Mouse (Mus musculus) megakaryocyte-erythroid progenitor cell, adult 5-6 weeks (primary cell): ENCODE results near the gene Gsg1. TPM values are rescaled to one million over a fixed set of nuclear protein-coding genes. Genes with fewer than 3 reads are reported as not detected.

ENCODE experiments used
- ATAC-seq: replicated peaks from 2 replicates; pipeline ENCODE4 v1.8.0; 2016; ENCODE audit warnings: mild to moderate bottlenecking, inconsistent platforms; ENCODE audit not compliant: severe bottlenecking, poor library complexity, low FRiP score, low TSS enrichment
- total RNA-seq, 2 experiments: library from RNA; stranded (forward) in 1 of 2; stranded (reverse) in 1 of 2; fragments of 200-1000, 215-1000 nt in 1 of 2; fragments of >200 nt in 1 of 2; fragmentation: Nextera tagmentation in 1 of 2; gene quantifications; 2 replicates each; pipeline ENCODE4 v1.2.3; 2014 to 2017

The Gsg1 gene
- total RNA-seq, 2 experiments from 2014 or later = not detected

- ATAC-seq = no peak
These were observed 10.0 kb upstream of the Gsg1 start for GRCm38 (mm10) chr6:135264136-135264535.

- no peak for ATAC-seq
These were observed 8.4 kb upstream of the Gsg1 start for GRCm38 (mm10) chr6:135262565-135262964.

GRCm38 (mm10) chr6:135261124-135261523 is 7.0 kb upstream of the Gsg1 start:
- no peak for ATAC-seq

- ATAC-seq = no peak
These were observed 6.3 kb upstream of the Gsg1 start for GRCm38 (mm10) chr6:135260435-135260834.

- peak; percentile 71 for ATAC-seq
These were observed 1.4 kb downstream of the Gsg1 start for GRCm38 (mm10) chr6:135252728-135253077.

- ATAC-seq = no peak
These were observed 2.1 kb downstream of the Gsg1 start for GRCm38 (mm10) chr6:135251849-135252727.

GRCm38 (mm10) chr6:135250926-135251699 is 3.0 kb downstream of the Gsg1 start:
- no peak for ATAC-seq

GRCm38 (mm10) chr6:135249846-135250531 is 4.2 kb downstream of the Gsg1 start:
- peak; percentile 58 for ATAC-seq

GRCm38 (mm10) chr6:135247861-135248260 is 6.3 kb downstream of the Gsg1 start:
- no peak for ATAC-seq

- no peak for ATAC-seq
These were observed 8.6 kb downstream of the Gsg1 start for GRCm38 (mm10) chr6:135245586-135245985.

- no peak for ATAC-seq
These were observed 13.8 kb downstream of the Gsg1 start for GRCm38 (mm10) chr6:135240361-135240760.

GRCm38 (mm10) chr6:135238211-135238610 is 15.9 kb downstream of the Gsg1 start:
- ATAC-seq = no peak

GRCm38 (mm10) chr6:135237326-135237725 is 16.8 kb downstream of the Gsg1 start:
- ATAC-seq = no peak

GRCm38 (mm10) chr6:135236576-135236975 is 17.6 kb downstream of the Gsg1 start:
- no peak; the same call in 1 of the 2 replicates for ATAC-seq

- no peak for ATAC-seq
These were observed 18.4 kb downstream of the Gsg1 start for GRCm38 (mm10) chr6:135235742-135236141.

- no peak for ATAC-seq
These were observed 21.5 kb downstream of the Gsg1 start for GRCm38 (mm10) chr6:135232443-135233182.

GRCm38 (mm10) chr6:135230586-135230985 is 23.6 kb downstream of the Gsg1 start:
- no peak for ATAC-seq

GRCm38 (mm10) chr6:135228465-135228941 is 25.6 kb downstream of the Gsg1 start:
- peak; percentile 23; the same call in 1 of the 2 replicates for ATAC-seq

GRCm38 (mm10) chr6:135223786-135224416 is 30.2 kb downstream of the Gsg1 start:
- ATAC-seq = no peak
